Mouse (Mus musculus) layer of hippocampus, postnatal 36 days (tissue): ENCODE data around the gene Crym. TPM values are rescaled to one million over a fixed set of nuclear protein-coding genes. Genes with fewer than 3 reads are reported as not detected.

Experiments used
- DNase-seq, 2 experiments: peaks; one replicate each; pipeline ENCODE4 v3.0.0; 2022
- total RNA-seq, 2 experiments: library from RNA; stranded (reverse); gene quantifications; 2 replicates each; pipeline ENCODE4 v1.2.3; 2021

Gene Crym
- 100 to 1,000 TPM; 243 to 266 TPM for total RNA-seq

DNA sequence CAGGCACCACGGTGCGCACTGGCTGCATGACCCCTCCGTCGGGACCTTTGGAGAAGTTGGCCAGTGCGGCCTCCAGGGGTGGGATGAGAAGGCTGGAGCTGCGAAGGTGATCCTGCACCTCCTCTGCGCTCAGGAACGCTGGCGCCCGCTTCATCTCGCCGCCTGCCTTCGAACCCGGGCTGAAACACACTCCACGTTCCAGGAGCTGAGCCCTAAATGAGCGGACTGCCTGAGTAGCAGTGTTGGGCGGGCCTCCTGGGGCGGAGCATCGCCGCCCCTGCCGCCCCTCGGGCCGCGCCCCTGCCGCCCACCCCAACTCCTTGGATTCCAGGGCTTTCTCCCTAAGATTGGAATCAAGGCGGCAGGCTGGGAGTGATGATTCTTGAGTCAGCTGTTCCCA is at the start of gene Crym:
Crym (minus strand) TSS at position 341 of the 400 bp plus-strand sequence.
- DNase-seq: peak; percentile 40 to 44

DNA sequence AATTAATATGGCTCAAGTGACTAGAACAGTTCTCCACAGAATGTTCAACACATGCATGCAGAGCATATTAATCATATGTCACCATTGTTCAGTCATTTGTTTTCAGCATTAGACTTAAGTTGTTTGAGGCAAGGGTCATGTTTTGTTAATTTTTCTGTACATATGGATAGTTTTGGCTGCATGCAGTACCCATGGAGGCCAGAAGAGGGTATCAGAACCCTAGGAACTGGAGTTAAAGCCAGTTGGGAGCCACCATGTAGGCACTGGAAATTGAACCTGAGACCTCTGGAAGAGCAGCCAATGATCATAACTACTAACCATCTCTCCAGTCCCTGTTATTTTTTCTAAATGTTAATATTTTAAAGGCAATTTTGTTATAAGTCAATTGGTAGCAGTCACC is 39.2 kb upstream of the Crym start:
- no peak for DNase-seq

DNA sequence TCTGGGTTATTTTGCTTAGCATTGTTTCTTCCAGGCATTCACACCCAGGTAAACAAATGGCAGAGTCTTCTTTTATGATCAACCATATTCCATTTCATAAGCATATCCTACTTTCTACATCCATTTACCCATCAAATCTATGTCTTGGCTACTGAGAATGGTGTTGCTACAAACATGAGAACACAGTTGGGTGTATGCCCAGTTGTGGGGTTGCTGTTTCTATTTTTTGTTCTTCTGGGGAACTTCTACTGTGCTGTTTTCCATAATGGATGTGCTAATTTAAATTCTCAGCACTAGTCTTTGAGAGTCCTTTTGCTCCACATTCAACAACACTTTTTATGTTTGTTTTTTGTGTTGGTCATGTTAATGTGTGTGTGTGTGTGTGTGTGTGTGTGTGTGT is 26.6 kb upstream of the Crym start:
- no peak for DNase-seq

DNA sequence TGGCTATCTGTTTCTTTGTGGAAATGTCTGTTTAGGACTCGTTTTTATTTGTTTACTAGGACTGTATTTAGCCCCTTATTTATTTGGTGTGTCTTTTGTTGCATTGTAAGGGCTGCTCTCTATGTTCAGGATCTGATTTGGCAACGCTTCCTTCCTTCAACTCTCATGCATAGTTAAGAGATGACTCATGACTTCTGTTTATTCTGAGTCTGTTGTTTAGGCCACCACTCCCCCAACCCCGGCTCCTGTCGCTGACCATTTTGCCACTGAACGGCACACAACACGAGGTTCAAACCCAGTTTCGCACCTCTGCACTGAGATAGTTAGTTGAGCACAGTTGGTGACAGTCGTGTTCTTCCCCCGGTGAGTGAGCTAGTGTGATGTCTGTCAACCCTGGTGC is 4.1 kb upstream of the Crym start:
- DNase-seq: no peak

DNA sequence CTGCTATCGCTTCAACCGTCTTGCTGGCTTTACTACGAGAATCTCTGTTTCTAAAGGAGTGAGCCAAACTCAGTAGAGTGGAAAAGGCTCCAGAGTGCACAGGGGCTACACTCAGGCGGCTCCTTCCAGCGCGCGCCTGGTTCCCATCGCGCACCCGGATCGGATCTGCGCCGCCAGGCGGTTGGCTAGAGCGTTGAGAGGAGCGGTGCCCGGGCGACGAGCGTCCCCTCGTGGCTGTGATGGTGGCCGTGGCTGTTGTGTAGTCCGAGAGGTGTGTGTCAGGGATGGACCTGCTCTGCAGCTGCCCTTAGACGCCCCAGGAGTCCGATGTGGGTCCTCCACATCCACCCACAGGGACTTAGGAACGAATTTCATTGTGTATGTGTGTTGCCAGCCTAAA is 1.9 kb upstream of the Crym start, which contains the start of gene Abca14:
Abca14 (plus strand) TSS at position 173 of the 400 bp plus-strand sequence.
- peak; percentile 87 for DNase-seq

DNA sequence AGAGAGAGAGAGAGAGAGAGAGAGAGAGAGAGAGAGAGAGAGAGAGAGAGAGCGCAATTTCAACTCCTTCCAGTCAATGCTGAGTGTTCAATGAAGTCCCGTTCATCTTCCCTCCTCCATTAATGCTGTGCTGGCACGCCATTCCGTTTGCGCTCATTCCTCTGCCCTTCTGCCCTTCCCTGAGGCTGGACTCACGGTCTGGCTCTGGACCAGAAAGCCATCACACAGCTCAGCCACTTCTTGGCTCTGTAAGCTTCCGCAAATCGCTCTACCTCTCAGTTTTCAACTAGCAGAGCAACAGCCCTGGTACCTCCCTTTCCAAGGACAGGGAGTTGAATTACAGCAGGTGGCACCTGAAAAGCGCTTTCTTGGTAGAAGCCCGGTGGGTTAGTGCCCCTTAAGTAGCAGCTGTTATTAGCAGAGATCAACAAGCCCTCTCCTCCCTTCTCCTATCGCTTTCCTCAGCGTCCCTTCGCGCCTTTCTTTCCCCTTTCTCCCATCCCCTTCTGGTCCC is 623 bp downstream of the Crym start:
- peak in 1 of 2 experiments; percentile 30 for DNase-seq

DNA sequence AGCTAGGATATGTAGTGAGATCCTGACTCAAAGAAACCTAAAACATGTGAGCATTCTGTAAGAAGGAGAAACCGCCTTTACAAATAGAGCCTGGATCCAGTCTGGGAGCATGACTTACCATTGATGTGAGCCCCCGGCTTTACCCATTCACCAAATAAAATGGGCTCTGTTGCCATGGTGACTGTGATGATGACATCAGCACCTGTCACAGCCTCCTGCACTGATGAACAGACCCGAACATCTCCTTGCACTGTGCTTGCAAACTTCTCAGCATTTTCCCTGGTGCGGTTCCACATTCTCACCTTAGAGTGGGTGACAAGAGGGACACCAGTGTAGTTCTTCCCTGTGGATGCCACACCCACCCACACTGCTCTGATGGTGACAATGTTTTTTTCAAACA is 6.7 kb downstream of the Crym start:
- no peak for DNase-seq

DNA sequence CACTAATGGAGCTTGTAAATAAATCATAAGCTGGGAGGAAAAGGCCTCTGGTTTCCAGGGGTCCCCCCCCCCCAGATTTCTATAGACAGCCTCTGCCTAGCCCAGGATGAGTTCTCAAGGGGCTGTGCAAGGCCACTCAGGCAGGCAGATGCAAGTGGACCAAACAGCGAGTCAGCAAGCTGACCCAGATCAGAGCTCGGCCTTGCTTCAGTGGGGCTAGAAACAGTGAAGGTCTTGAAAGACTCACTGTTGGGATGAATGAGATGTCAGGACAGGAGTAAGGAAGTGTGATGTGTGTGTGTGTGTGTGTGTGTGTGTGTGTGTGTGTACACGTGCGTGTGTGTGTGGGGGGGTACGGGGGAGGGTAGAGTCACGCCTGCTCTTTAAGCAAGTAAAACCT is 9.1 kb downstream of the Crym start:
- no peak for DNase-seq

DNA sequence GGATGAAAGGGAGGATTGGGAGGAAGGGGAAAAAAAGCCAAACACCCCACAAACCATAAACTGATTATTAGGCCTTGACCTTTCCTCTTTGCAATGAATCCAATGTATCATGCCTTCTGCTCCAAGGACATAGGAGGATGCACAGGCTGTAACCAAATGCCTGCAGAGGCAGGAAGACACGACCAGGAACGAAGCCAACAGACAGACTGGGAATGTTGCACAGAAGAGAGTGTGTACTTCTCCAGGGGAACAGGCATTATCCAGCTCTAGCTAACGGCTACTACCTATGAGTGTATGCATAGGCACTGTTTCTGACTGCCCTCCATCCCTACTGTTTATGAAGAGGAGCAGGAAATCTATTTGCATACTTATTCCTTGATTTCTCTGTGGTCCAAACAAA is 9.7 kb downstream of the Crym start:
- DNase-seq: no peak

DNA sequence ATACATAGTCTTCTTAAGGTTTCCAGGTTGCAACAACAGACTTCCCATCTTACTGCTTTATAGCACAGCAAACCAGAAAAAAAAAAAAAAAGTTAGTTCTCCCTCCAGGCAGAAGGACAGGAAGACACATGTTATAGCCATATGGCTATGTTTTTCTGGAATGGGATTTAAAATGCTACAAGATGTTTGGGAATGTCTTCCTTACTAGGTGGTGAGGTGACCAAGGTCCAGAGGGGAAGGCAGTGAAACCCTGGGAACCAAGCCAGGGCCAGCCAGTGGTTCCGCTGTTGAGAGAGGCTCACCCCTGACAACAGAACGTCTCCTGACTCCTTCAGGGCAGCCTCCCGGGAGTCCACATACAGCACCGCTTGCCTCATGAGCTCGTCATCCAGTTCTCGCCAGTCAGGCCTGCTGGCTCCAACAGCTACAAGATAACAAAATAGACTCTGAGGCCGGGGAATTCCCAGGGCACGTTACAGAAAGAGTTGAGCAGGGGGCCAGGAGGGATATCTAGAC is 11.7 kb downstream of the Crym start:
- DNase-seq: peak in 1 of 2 experiments; percentile 31

DNA sequence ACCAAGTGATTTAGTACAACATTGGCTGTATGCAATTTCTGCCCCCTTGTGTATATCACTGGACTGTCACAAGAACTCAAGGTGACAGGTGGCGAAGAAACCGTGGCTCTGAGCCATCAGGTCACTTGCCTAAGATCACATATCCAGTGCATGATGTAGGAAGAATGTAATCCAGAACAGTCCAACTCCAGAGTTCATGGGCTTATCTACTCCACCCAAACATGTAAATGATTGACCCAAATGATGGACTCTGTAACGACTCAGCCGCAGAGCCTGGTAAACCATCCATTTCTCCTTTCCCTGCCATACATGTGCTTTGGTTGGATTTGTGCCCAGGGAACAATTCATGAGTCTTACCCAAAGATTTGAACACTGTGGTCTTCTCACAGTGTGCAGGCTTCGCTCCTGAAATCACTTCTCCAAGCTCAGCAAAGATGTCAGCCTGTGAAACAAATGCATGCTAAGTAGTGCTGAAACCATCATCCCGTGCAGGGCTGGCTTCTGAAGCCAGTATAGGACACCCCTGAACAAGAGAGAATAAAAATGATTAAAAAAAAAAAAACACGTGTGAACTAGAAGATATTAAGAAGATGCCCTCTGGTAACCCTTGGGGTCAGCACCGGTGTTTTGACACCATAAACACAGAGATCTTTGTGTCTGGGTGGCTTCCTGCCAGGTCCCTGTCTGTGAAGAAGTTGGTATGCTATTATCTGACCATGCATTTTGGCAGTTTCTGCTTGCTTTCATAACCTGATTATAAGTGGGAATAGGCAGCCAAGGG is 12.4 kb downstream of the Crym start:
- DNase-seq: no peak

DNA sequence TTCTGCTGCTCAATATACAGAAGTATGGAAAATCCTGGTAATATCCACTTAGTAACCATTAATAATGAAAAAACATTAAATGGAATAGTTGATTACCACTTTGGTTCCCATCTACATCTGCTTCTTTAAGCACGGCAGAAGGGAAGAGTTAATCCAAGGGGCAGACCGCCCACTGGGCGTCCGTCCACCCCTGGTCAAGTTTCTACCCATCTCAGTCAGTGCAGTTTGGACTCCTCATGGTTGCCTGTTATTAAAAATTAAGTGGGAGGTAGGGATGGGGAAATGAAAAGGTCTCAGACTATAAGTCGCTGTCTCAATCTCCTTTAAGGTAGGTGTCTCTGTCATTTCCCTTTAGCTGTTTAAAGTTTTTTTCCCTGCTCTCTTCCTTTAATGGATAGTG is 13.0 kb downstream of the Crym start:
- no peak for DNase-seq

DNA sequence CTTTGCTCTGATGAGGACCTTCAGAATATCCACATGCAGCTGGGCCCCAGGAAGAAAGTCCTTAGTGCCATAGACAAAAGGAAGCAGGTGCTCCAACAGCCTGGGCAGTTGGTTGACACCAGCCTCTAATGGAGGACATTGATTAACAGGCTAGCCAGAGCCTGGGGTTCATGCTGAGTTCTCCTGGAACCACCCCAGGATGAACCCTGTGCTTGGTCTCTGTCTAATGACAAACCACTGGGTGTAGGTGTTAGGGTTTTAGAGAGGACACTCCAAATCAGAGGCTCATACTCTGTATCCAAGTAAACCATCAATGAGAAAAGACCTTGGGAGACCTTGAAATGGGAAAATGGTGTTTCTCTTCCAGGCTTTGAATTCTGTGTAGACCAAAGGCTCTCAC is 19.0 kb downstream of the Crym start:
- DNase-seq: no peak

DNA sequence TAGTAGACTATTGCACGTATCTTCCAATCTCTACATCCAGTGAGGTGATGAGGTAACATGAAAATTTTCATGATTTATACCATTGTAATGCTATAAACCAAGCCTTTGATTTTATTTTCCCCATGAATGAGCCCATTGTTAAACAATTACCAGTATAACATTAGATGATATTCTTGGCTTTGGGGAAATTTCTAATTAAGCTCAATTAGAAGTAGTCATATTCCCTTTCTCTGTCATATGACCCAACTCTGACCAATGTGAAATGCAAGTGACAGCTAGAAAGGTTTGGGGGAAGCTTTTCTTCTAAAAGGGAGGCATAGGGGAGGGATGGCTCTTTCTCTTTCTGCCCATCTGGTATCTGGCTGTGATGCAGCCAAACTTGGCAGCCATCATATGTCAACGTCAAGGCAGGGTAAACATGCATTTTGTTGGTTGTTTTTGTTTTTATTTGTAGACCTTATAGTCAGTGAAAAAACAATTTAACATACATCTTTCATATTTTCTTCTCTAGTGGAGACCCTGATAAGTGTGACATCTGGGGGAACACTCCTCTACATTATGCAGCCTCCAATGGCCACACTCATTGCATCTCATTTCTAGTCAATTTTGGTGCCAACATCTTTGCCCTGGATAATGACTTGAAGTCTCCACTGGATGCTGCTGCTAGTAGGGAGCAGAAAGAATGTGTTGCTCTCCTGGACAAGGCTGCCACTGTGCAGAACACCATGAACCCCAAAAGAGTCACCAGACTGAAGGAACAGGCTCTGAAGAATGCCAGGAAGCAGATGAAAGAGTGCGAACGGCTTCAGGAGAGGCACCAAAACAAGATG is 20.3 kb downstream of the Crym start:
- no peak for DNase-seq

DNA sequence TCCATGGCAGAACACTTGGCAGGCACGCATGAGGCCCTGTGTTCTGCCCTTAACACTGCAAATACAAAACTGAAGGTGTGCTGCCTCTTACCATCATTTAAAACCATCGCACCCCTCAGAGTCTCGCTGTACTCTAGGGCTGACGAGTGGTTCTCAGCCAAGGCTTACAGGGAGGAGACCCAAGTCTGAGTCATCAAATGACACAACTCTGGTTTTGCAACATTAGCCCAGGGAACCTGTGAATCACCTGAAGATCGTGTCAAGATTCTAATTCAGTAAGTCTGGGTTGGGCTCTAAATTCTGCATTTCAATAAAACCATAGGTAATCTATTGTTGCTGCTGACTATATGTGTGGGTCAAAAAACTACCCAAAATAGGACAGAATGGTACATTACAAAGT is 21.4 kb downstream of the Crym start:
- no peak for DNase-seq

DNA sequence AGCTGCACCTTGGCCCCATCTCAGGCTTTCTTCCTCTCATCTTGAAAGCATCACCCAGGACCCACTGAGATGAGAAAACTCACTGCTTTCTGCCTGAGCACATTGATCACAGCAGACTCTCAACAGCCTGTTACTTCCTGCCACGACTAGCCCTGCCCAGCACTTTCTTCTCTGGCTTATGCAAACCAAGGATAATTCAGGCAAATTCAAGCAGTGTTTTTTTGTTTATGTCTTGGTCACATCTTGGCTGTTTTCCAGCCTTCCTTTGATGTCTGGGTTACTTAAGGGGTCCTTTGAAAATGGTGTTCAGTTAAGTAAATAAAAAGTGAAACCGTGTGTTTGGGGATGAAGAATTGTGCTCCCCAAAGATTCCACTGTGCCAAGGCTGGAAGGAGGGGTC is 23.0 kb downstream of the Crym start:
- no peak for DNase-seq

DNA sequence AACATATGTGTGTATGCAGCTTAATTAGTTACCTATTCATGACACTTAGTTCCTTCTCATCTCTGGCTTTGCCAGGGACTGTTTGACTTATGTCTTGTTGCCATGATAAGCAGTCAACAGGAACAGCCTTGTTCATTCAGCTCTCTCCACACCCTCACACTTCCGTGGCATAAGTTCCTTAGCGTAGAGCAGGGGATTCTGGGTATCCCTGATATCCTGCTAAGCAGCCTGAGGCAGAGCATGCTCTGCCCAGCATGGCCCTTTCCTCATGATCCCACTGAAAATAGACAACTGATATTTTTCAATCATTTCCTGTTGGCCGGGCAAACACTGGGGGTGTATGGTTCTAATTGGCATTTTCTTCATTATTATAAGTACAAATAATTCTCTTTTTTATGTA is 24.3 kb downstream of the Crym start:
- no peak for DNase-seq

DNA sequence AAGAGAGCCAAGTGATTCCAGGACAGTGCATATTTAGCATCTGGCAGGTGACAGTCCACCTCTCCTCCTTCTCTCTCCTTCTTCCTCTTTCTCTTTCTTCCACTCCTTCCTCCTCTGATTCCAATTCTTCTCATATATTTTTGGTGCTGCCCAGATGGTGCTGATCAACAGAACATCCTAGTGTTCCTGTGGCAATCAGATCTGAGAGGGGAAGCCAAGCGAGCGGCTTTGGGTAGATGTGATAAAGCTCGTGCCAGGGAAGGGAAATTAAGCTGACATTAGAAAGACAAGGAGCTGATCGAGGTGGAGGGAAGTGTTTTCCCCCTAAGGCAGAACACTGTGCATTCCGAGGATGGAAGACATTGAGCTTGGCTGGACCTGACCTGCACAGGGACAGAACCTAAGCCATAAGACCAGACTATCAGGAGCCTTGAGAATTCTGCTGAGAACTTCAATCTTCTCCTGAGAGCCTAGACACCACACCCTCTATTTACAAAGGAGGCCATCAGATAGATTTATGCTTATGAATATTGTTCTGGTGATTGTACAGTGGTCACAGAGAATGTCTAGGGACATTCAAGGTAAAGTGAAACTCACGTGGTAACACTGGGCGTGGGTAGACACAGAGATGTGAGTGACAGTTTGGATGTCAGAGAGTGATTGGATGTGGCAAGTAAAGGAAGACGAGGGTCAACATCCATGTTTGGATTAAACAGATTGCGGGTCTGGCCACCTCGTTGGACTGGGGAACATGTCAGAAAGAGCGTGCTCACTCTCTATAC is 27.0 kb downstream of the Crym start:
- DNase-seq: no peak

DNA sequence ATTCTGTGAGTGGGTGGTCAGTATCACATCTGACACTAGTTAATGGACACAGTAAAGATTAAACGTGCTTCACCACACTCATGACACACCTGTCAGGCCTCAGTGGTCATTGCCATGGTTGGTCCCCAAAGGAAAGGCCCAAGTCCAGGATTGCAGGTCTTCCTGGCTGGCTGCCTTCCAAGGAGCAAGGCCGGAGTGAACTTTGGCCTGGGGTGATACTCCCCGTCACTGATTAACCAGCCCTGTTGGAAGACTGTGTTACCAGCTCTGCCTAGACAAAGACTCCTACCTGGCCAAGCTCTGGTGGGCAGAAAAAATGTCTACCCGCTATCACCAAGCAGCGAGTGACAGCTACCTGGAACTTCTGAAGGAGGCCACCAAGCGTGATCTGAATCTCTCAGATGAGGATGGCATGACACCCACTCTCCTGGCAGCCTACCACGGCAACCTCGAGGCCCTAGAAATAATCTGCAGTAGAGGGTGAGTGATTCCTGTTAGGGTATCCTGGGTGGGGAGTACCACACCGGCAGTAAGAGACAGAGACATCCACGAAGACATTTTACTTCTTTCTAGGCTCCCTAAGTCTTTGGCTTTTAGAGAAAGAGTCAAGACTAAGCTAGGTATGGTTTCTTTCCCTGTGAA is 28.2 kb downstream of the Crym start, which contains the start of gene Anks4b:
Anks4b (plus strand) TSS at position 256 of the 642 bp plus-strand sequence.
- DNase-seq: no peak

DNA sequence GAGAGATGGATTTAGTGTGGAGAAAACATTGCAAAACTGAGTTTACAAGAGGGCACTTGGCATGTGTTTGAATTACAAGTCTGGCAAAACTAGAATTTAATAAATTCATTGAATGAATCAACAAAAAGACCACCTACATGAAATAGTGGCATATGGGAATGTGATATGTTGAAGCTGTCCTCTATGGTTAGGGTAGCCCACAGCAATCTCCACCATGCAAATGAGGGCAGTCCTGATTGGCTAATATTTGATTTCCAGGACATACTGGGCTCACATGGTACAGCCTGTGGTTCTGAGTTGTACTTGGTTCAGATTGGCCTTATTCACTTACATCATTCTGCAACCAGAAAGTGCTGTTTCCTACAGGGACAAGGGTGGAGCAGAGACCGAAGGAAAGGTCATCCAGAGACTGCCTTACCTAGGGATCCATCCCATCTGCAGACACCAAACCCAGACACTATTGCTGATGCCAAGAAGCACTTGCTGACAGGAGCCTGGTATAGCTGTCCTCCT is 29.7 kb downstream of the Crym start:
- no peak for DNase-seq

DNA sequence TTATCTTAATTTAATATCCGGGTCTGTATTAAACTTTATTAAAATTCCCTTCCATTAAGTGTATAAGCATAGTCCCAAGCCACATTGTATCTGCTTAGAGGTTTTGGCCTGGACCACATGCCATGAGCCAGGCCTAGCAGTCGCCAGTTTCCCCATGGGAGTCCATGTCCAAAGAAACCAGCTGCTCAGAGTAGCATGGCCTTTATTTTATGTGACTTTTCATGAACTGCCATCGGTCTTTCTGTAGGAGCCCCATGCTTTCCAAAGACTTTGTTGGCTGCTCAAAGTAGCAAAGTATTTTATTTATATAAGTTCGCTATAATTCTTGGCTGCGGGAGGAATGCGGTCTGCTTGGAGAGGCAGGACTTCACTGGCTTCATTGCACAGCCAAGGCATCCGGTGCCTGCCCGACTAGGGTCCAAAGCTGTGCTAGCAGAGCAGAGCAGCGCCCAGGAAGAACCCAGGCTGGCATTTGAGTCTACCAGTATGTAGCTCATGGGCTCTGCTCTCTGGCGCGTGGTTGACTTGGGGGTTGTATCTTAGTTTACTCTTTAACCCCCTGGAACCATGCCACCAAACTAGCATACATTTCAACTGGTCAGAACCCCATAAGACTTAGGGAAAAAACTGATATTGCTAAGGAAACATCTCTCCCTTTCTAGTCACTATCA is 38.2 kb downstream of the Crym start:
- DNase-seq: no peak
